Mouse (Mus musculus) lung, adult 2 months (tissue): ENCODE measurements at regions not wholly inside any gene's neighbourhood (a gene's known extent, or its start where the extent isn't known, plus 50 kb on each side); places are given as distances from the start of the nearest gene placed in this dataset.

Experiments used
- DNase-seq: peaks from one replicate; pipeline ENCODE4 v3.0.0; 2022
- H3K4me1 ChIP-seq: fragments of 200-500 bp; 2 replicates; pipeline ENCODE4 v1.6.1; 2011; ENCODE audit warnings: low read length; ENCODE audit not compliant: control insufficient read depth, insufficient read depth
- H3K4me3 ChIP-seq: fragments of 200-500 bp; replicated peaks from 2 replicates; pipeline ENCODE3; 2011; ENCODE audit warnings: low read depth, mild to moderate bottlenecking, control low read depth, low read length; ENCODE audit errors: extremely low read depth
- CTCF ChIP-seq: fragments of 200-500 bp; IDR thresholded peaks from 2 replicates; pipeline ENCODE4 v1.5.1; 2011; ENCODE audit warnings: mild to moderate bottlenecking, low read length, control low read depth; ENCODE audit not compliant: insufficient read depth
- POLR2A ChIP-seq: fragments of 200-500 bp; IDR thresholded peaks from 2 replicates; pipeline ENCODE4 v1.6.1; 2011; ENCODE audit warnings: low read depth, mild to moderate bottlenecking, control low read depth, low read length, borderline replicate concordance; ENCODE audit errors: extremely low read depth
- WGBS: fragments of 180-500 bp; shearing (Covaris S2); methylation state at CpG from one replicate; pipeline ENCODE4 v1.1.7; 2018; 5-methylcytosine and 5-hydroxymethylcytosine counted together

- WGBS: 62% methylated on average over 4 of the region's 4 CpGs
- no peak for TF ChIP-seq CTCF
- no peak for TF ChIP-seq POLR2A
- no peaks in the 10 kb centered on the region for H3K4me1 ChIP-seq
- no peak for DNase-seq
- H3K4me3 ChIP-seq: no peak overlapping the region
Observed at GRCm38 (mm10) chr3:149819863-149820262, 829.5 kb upstream of the Adgrl2 start.

GRCm38 (mm10) chr3:149819081-149819480 is 828.7 kb upstream of the Adgrl2 start:
- TF ChIP-seq POLR2A (no peak), CTCF (no peak)
- 70% methylated on average over 2 of the region's 2 CpGs for WGBS
- no peaks in the 10 kb centered on the region for H3K4me1 ChIP-seq
- no peak for DNase-seq
- no peak overlapping the region for H3K4me3 ChIP-seq

GRCm38 (mm10) chr3:149811036-149811435 is 820.7 kb upstream of the Adgrl2 start:
- no peak for DNase-seq
- no peak for TF ChIP-seq POLR2A
- TF ChIP-seq CTCF: no peak
- 47% methylated on average over 2 of the region's 2 CpGs for WGBS

GRCm38 (mm10) chr3:149805345-149805744 is 815.0 kb upstream of the Adgrl2 start:
- no peak overlapping the region for H3K4me3 ChIP-seq
- WGBS: 56% methylated on average over 6 of the region's 6 CpGs
- TF ChIP-seq CTCF (no peak), POLR2A (no peak)
- no peak for DNase-seq
- no peaks in the 10 kb centered on the region for H3K4me1 ChIP-seq

More at GRCm38 (mm10) chr3:149811036-149811435, 820.7 kb upstream of the Adgrl2 start:
- H3K4me1 ChIP-seq: no peaks in the 10 kb centered on the region
- no peak overlapping the region for H3K4me3 ChIP-seq

GRCm38 (mm10) chr3:149796123-149796522 is 805.8 kb upstream of the Adgrl2 start:
- H3K4me1 ChIP-seq: no peaks in the 10 kb centered on the region

GRCm38 (mm10) chr3:149791593-149791992 is 801.2 kb upstream of the Adgrl2 start:
- Histone ChIP-seq H3K4me1 (no peaks in the 10 kb centered on the region), H3K4me3 (no peak overlapping the region)
- no peak for DNase-seq
- no peak for TF ChIP-seq POLR2A
- TF ChIP-seq CTCF: no peak
- WGBS: 51% methylated on average over 2 of the region's 2 CpGs

More at GRCm38 (mm10) chr3:149796123-149796522, 805.8 kb upstream of the Adgrl2 start:
- TF ChIP-seq CTCF: no peak
- H3K4me3 ChIP-seq: no peak overlapping the region
- 39% methylated on average over 2 of the region's 2 CpGs for WGBS
- no peak for DNase-seq

GRCm38 (mm10) chr3:149786096-149786495 is 795.7 kb upstream of the Adgrl2 start:
- no peak for TF ChIP-seq CTCF
- TF ChIP-seq POLR2A: no peak
- 86% methylated on average over 2 of the region's 2 CpGs for WGBS
- Histone ChIP-seq H3K4me1 (no peaks in the 10 kb centered on the region), H3K4me3 (no peak overlapping the region)
- DNase-seq: no peak

GRCm38 (mm10) chr3:149783903-149784608 is 793.7 kb upstream of the Adgrl2 start:
- WGBS: 71% methylated on average over 2 of the region's 2 CpGs
- DNase-seq: no peak
- no peaks in the 10 kb centered on the region for H3K4me1 ChIP-seq
- TF ChIP-seq CTCF: no peak
- TF ChIP-seq POLR2A: no peak
- H3K4me3 ChIP-seq: no peak overlapping the region

GRCm38 (mm10) chr3:149767847-149768421 is 777.6 kb upstream of the Adgrl2 start:
- WGBS: 87% methylated on average over 2 of the region's 2 CpGs
- Histone ChIP-seq H3K4me3 (no peak overlapping the region), H3K4me1 (no peaks in the 10 kb centered on the region)
- DNase-seq: no peak
- TF ChIP-seq POLR2A: no peak
- TF ChIP-seq CTCF: no peak

GRCm38 (mm10) chr3:149761245-149761644 is 770.9 kb upstream of the Adgrl2 start:
- no peak for DNase-seq
- WGBS: 95% methylated on average over 2 of the region's 2 CpGs
- TF ChIP-seq CTCF (no peak), POLR2A (no peak)
- no peaks in the 10 kb centered on the region for H3K4me1 ChIP-seq
- no peak overlapping the region for H3K4me3 ChIP-seq
